Mouse (Mus musculus) MEL-GATA-1-ER (cell line): ENCODE results near the gene Rgcc.

Experiments used
- DNase-seq: peaks from one replicate; pipeline ENCODE4 v3.0.0-alpha.2; 2012; ENCODE audit warnings: low read depth; ENCODE audit errors: extremely low read depth

The Rgcc gene

GRCm38 (mm10) chr14:79278927-79279326 lies 22.5 kb downstream of the Rgcc start:
- DNase-seq, result no peak

- no peak for DNase-seq
These were observed 23.5 kb downstream of the Rgcc start for GRCm38 (mm10) chr14:79277922-79278321.

- DNase-seq, result no peak
These were observed 25.5 kb downstream of the Rgcc start for GRCm38 (mm10) chr14:79275870-79276395.

- no peak for DNase-seq
These were observed 26.0 kb downstream of the Rgcc start for GRCm38 (mm10) chr14:79275441-79275840.

- DNase-seq, result no peak
These were observed 27.6 kb downstream of the Rgcc start for GRCm38 (mm10) chr14:79273697-79274477.

GRCm38 (mm10) chr14:79272991-79273390 lies 28.5 kb downstream of the Rgcc start:
- DNase-seq, result no peak

GRCm38 (mm10) chr14:79272188-79272694 lies 29.2 kb downstream of the Rgcc start:
- no peak for DNase-seq

GRCm38 (mm10) chr14:79269551-79269950 lies 31.9 kb downstream of the Rgcc start:
- no peak for DNase-seq

GRCm38 (mm10) chr14:79267878-79268277 lies 33.6 kb downstream of the Rgcc start:
- DNase-seq, result no peak

- DNase-seq, result no peak
These were observed 34.1 kb downstream of the Rgcc start for GRCm38 (mm10) chr14:79267382-79267781.

- DNase-seq, result no peak
These were observed 35.0 kb downstream of the Rgcc start for GRCm38 (mm10) chr14:79266408-79266807.

GRCm38 (mm10) chr14:79265738-79266137 lies 35.7 kb downstream of the Rgcc start:
- no peak for DNase-seq

GRCm38 (mm10) chr14:79263321-79263720 lies 38.1 kb downstream of the Rgcc start:
- DNase-seq, result no peak

- no peak for DNase-seq
These were observed 38.8 kb downstream of the Rgcc start for GRCm38 (mm10) chr14:79262677-79263076.

- no peak for DNase-seq
These were observed 42.2 kb downstream of the Rgcc start for GRCm38 (mm10) chr14:79259062-79259779.

- no peak for DNase-seq
These were observed 44.8 kb downstream of the Rgcc start for GRCm38 (mm10) chr14:79256656-79257055.

GRCm38 (mm10) chr14:79255786-79256185 lies 45.7 kb downstream of the Rgcc start:
- DNase-seq, result no peak

GRCm38 (mm10) chr14:79251727-79252285 lies 49.6 kb downstream of the Rgcc start:
- no peak for DNase-seq

GRCm38 (mm10) chr14:79244571-79244970 lies 56.9 kb downstream of the Rgcc start:
- DNase-seq, result no peak

- DNase-seq, result no peak
These were observed 58.2 kb downstream of the Rgcc start for GRCm38 (mm10) chr14:79243038-79243883.

GRCm38 (mm10) chr14:79242386-79242720 lies 59.1 kb downstream of the Rgcc start:
- no peak for DNase-seq
